ENCODE assay signal across 8 mouse cellular contexts in genomic region chr6:50381504-50382091, GRCm38 (mm10).
DNase-seq lines count a peak whose midpoint lies in the region; ATAC-seq and TF ChIP-seq lines count a peak whose summit lies in the region.

No protein-coding gene starts in this region.

- no peaks in the 10 kb centered on the region for H3K36me3 ChIP-seq in intestine, embryonic 16.5 days (ENCODE audit: control insufficient read depth, insufficient read depth, low read length)
- no peaks in the 10 kb centered on the region for H3K36me3 ChIP-seq in liver, postnatal 0 days (replicated peaks; ENCODE audit: insufficient read depth, low read length)
- H3K36me3 ChIP-seq in stomach, postnatal 0 days (ENCODE audit: control insufficient read depth, insufficient read depth, low read length): no peaks in the 10 kb centered on the region
- H3K36me3 ChIP-seq in forebrain, postnatal 0 days (ENCODE audit: insufficient read depth): no peaks in the 10 kb centered on the region

- DNase-seq in layer of hippocampus, adult 2 months (ENCODE audit: low spot score in 2 of 2): no peak
- no peak for DNase-seq in layer of hippocampus, postnatal 36 days
- peak; percentile 29 for DNase-seq in c-Kit-positive CD71-negative TER-119-negative erythroid progenitor cells, embryonic 14.5 days (ENCODE audit: low read depth)
- DNase-seq in liver, postnatal 0 days: peak; percentile 19
- peak; percentile 80 for DNase-seq in stomach, postnatal 0 days (ENCODE audit: low spot score)
- no peak for DNase-seq in forebrain, postnatal 0 days
- DNase-seq in layer of hippocampus, postnatal 10 days (ENCODE audit: low spot score in 2 of 2): no peak

- 26% methylated on average over 11 of the region's 11 CpGs for WGBS in intestine, embryonic 16.5 days
- WGBS in liver, postnatal 0 days (ENCODE audit: insufficient replicate concordance): 11% methylated on average over 11 of the region's 11 CpGs
- WGBS in stomach, postnatal 0 days: 21% methylated on average over 11 of the region's 11 CpGs
- WGBS in forebrain, postnatal 0 days: 37% methylated on average over 11 of the region's 11 CpGs

- no peaks in the 10 kb centered on the region for H3K9me3 ChIP-seq in intestine, embryonic 16.5 days (ENCODE audit: control insufficient read depth, low read length)
- H3K9me3 ChIP-seq in liver, postnatal 0 days (ENCODE audit: low read length): no peaks in the 10 kb centered on the region
- H3K9me3 ChIP-seq in stomach, postnatal 0 days (ENCODE audit: control insufficient read depth, low read length): no peaks in the 10 kb centered on the region
- no peaks in the 10 kb centered on the region for H3K9me3 ChIP-seq in forebrain, postnatal 0 days (ENCODE audit: low read length)

- peak overlapping the region; percentile 32; the same call in 1 of the 2 replicates for H3K27ac ChIP-seq in layer of hippocampus, adult 2 months
- H3K27ac ChIP-seq in intestine, embryonic 16.5 days (ENCODE audit: low read length): peak overlapping the region; percentile 75
- no peak overlapping the region for H3K27ac ChIP-seq in liver, postnatal 0 days (ENCODE audit: low read depth)
- peak overlapping the region; percentile 81 for H3K27ac ChIP-seq in stomach, postnatal 0 days (replicated peaks)
- H3K27ac ChIP-seq in forebrain, postnatal 0 days (ENCODE audit: low read depth, low read length): no peak overlapping the region

- H3K4me3 ChIP-seq in layer of hippocampus, adult 2 months: peak overlapping the region; percentile 22; the same call in 1 of the 2 replicates
- peak overlapping the region; percentile 31 for H3K4me3 ChIP-seq in intestine, embryonic 16.5 days (ENCODE audit: low read length)
- H3K4me3 ChIP-seq in liver, postnatal 0 days (ENCODE audit: low read depth, low read length): no peak overlapping the region
- H3K4me3 ChIP-seq in stomach, postnatal 0 days (ENCODE audit: low read depth, low read length): peak overlapping the region; percentile 0; the same call in 1 of the 2 replicates
- H3K4me3 ChIP-seq in forebrain, postnatal 0 days (ENCODE audit: low read depth, low read length): no peak overlapping the region

- no peaks in the 10 kb centered on the region for H3K27me3 ChIP-seq in intestine, embryonic 16.5 days (replicated peaks; ENCODE audit: control insufficient read depth, insufficient read depth, low read length)
- H3K27me3 ChIP-seq in liver, postnatal 0 days (ENCODE audit: insufficient read depth, low read length): no peaks in the 10 kb centered on the region
- H3K27me3 ChIP-seq in stomach, postnatal 0 days (ENCODE audit: control insufficient read depth, insufficient read depth, low read length): no peaks in the 10 kb centered on the region
- H3K27me3 ChIP-seq in forebrain, postnatal 0 days (ENCODE audit: insufficient read depth, low read length): no peaks in the 10 kb centered on the region

- peak overlapping the region; percentile 51 for H3K4me2 ChIP-seq in intestine, embryonic 16.5 days (ENCODE audit: low read depth, low read length)
- H3K4me2 ChIP-seq in liver, postnatal 0 days (ENCODE audit: low read depth, low read length): peak overlapping the region; percentile 53
- H3K4me2 ChIP-seq in stomach, postnatal 0 days (replicated peaks; ENCODE audit: low read depth): peak overlapping the region; percentile 49
- no peak overlapping the region for H3K4me2 ChIP-seq in forebrain, postnatal 0 days (ENCODE audit: low read depth)

- no peak for TF ChIP-seq EP300 in liver, postnatal 0 days (IDR thresholded peaks at IDR 0.05; ENCODE audit: low read depth)
- no peak for TF ChIP-seq EP300 in stomach, postnatal 0 days (optimal IDR thresholded peaks at IDR 0.05)

- ATAC-seq in intestine, embryonic 16.5 days: peak; percentile 86
- ATAC-seq in liver, postnatal 0 days: peak; percentile 14; the same call in 1 of the 2 replicates
- peak; percentile 67 for ATAC-seq in stomach, postnatal 0 days (ENCODE audit: low FRiP score, low TSS enrichment)
- ATAC-seq in forebrain, postnatal 0 days: no peak

- no peak for TF ChIP-seq CTCF in layer of hippocampus, adult 2 months (conservative IDR thresholded peaks at IDR 0.05)
- TF ChIP-seq CTCF in liver, postnatal 0 days (IDR thresholded peaks at IDR 0.05; ENCODE audit: low read depth): no peak
- TF ChIP-seq CTCF in stomach, postnatal 0 days (IDR thresholded peaks at IDR 0.05; ENCODE audit: low read depth): no peak
- TF ChIP-seq CTCF in forebrain, postnatal 0 days (IDR thresholded peaks at IDR 0.05; ENCODE audit: low read depth): no peak

- peaks cover 19% of the 10 kb centered on the region; the same call in 1 of the 2 replicates for H3K4me1 ChIP-seq in intestine, embryonic 16.5 days (ENCODE audit: control insufficient read depth, insufficient read depth, low read length)
- H3K4me1 ChIP-seq in liver, postnatal 0 days (ENCODE audit: insufficient read depth): peaks cover 17% of the 10 kb centered on the region; the same call in 1 of the 2 replicates
- peaks cover 3% of the 10 kb centered on the region; the same call in 1 of the 2 replicates for H3K4me1 ChIP-seq in stomach, postnatal 0 days (replicated peaks; ENCODE audit: control insufficient read depth, insufficient read depth)
- 0 out of 2 replicates have a peak, but pooled peaks cover 2% of the 10 kb centered on the region for H3K4me1 ChIP-seq in forebrain, postnatal 0 days (ENCODE audit: insufficient read depth)

- H3K9ac ChIP-seq in intestine, embryonic 16.5 days (ENCODE audit: low read depth, low read length): peak overlapping the region; percentile 62
- H3K9ac ChIP-seq in liver, postnatal 0 days (replicated peaks): no peak overlapping the region
- H3K9ac ChIP-seq in stomach, postnatal 0 days (ENCODE audit: low read length): no peak overlapping the region
- H3K9ac ChIP-seq in forebrain, postnatal 0 days: no peak overlapping the region

Comparison
In these comparisons a context has a peak if more than half of its experiments do, and no peak if none do; other contexts are left out.
1. DNase-seq: peak in c-Kit-positive CD71-negative TER-119-negative erythroid progenitor cells, embryonic 14.5 days (single experiment), liver, postnatal 0 days (single experiment) and stomach, postnatal 0 days (single experiment); none in layer of hippocampus, adult 2 months (0 of 2), layer of hippocampus, postnatal 36 days (0 of 2), forebrain, postnatal 0 days (single experiment) and layer of hippocampus, postnatal 10 days (0 of 2).
2. H3K27ac ChIP-seq: peak in layer of hippocampus, adult 2 months (single experiment), intestine, embryonic 16.5 days (single experiment) and stomach, postnatal 0 days (single experiment); none in liver, postnatal 0 days (single experiment) and forebrain, postnatal 0 days (single experiment).
3. H3K4me3 ChIP-seq: peak in layer of hippocampus, adult 2 months (single experiment), intestine, embryonic 16.5 days (single experiment) and stomach, postnatal 0 days (single experiment); none in liver, postnatal 0 days (single experiment) and forebrain, postnatal 0 days (single experiment).